Comparison of ENCODE assay signal across 8 mouse cellular contexts in the genomic region with DNA sequence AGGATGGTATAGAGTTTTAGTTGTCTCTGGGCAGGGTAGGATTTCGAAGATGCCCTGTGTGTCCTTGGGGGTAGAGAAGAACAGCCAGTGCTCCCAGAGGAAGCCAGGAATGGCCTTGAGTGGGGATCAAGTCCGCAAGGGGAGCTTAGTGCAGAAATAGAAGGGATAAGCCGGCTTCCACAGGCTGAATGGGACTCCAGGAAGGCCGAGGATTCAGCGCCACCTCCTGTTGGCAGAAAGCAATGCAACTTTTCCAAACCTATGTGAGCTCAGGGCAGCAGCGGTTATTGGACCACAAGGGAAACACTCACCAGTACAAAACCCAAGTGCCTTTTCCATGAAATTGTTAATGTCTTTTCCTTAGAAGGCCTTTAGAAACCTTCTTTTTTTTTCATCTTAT. TPM values are rescaled to one million over a fixed set of nuclear protein-coding genes. Genes with fewer than 3 reads are reported as not detected.
DNase-seq lines count a peak whose midpoint lies in the region; ATAC-seq lines count a peak whose summit lies in the region.

No protein-coding gene starts in this region.

- H3K36me3 ChIP-seq in liver, embryonic 12.5 days, result no peaks in the 10 kb centered on the region
- no peaks in the 10 kb centered on the region for H3K36me3 ChIP-seq in intestine, embryonic 16.5 days (ENCODE audit: control insufficient read depth, insufficient read depth, low read length)
- H3K36me3 ChIP-seq in midbrain, embryonic 15.5 days (replicated peaks), result no peaks in the 10 kb centered on the region

- ATAC-seq in liver, embryonic 12.5 days, result no peak
- no peak; the same call in 1 of the 2 replicates for ATAC-seq in intestine, embryonic 16.5 days
- peak; percentile 57 for ATAC-seq in midbrain, embryonic 15.5 days (replicated peaks)

- WGBS in liver, embryonic 12.5 days (ENCODE audit: insufficient replicate concordance), result 9% methylated on average over 6 of the region's 6 CpGs
- 8% methylated on average over 6 of the region's 6 CpGs for WGBS in intestine, embryonic 16.5 days
- 7% methylated on average over 6 of the region's 6 CpGs for WGBS in midbrain, embryonic 15.5 days

- H3K9ac ChIP-seq in liver, embryonic 12.5 days, result no peak overlapping the region
- 0 out of 2 replicates have a peak overlapping the region, but pooled peaks have one; percentile 43 for H3K9ac ChIP-seq in intestine, embryonic 16.5 days (ENCODE audit: low read depth, low read length)
- H3K9ac ChIP-seq in midbrain, embryonic 15.5 days, result no peak overlapping the region

- H3K4me1 ChIP-seq in liver, embryonic 12.5 days, result peaks cover 9% of the 10 kb centered on the region; the same call in 1 of the 2 replicates
- peaks cover 6% of the 10 kb centered on the region; the same call in 1 of the 2 replicates for H3K4me1 ChIP-seq in intestine, embryonic 16.5 days (ENCODE audit: control insufficient read depth, insufficient read depth, low read length)
- peaks cover 6% of the 10 kb centered on the region; the same call in 1 of the 2 replicates for H3K4me1 ChIP-seq in midbrain, embryonic 15.5 days

- H3K9me3 ChIP-seq in liver, embryonic 12.5 days (replicated peaks), result no peaks in the 10 kb centered on the region
- H3K9me3 ChIP-seq in intestine, embryonic 16.5 days (ENCODE audit: control insufficient read depth, low read length), result no peaks in the 10 kb centered on the region
- no peaks in the 10 kb centered on the region for H3K9me3 ChIP-seq in midbrain, embryonic 15.5 days

- no peak overlapping the region for H3K4me3 ChIP-seq in liver, embryonic 12.5 days
- no peak overlapping the region for H3K4me3 ChIP-seq in intestine, embryonic 16.5 days (ENCODE audit: low read length)
- no peak overlapping the region for H3K4me3 ChIP-seq in midbrain, embryonic 15.5 days

- H3K27me3 ChIP-seq in liver, embryonic 12.5 days (replicated peaks), result peaks cover 19% of the 10 kb centered on the region
- H3K27me3 ChIP-seq in intestine, embryonic 16.5 days (replicated peaks; ENCODE audit: control insufficient read depth, insufficient read depth, low read length), result no peaks in the 10 kb centered on the region
- H3K27me3 ChIP-seq in midbrain, embryonic 15.5 days (replicated peaks), result no peaks in the 10 kb centered on the region

- peak; percentile 57 for DNase-seq in liver
- peak; percentile 87 to 89 for DNase-seq in cerebellum, postnatal 25 days
- peak; percentile 76 for DNase-seq in gastrocnemius, adult 18-20 months (ENCODE audit: low spot score)
- DNase-seq in left cerebral cortex, adult 8-10 months (ENCODE audit: low spot score in 2 of 2), result peak; percentile 58 to 80
- DNase-seq in testis, postnatal 10 days (ENCODE audit: low spot score), result peak; percentile 92

- H3K27ac ChIP-seq in liver, embryonic 12.5 days, result no peak overlapping the region
- H3K27ac ChIP-seq in intestine, embryonic 16.5 days (ENCODE audit: low read length), result no peak overlapping the region; the same call in 1 of the 2 replicates
- no peak overlapping the region for H3K27ac ChIP-seq in midbrain, embryonic 15.5 days

- no peak overlapping the region for H3K4me2 ChIP-seq in liver, embryonic 12.5 days
- H3K4me2 ChIP-seq in intestine, embryonic 16.5 days (ENCODE audit: low read depth, low read length), result no peak overlapping the region
- no peak overlapping the region for H3K4me2 ChIP-seq in midbrain, embryonic 15.5 days

RNA-seq across cellular contexts. Expression of a gene that starts 3.4 kb away (rescaled TPM):
- polyA plus RNA-seq in liver, embryonic 12.5 days (2016; fragmentation: Nextera tagmentation; extraction: Ambion mirVana), result 0.39 and 0.51 TPM in 2 replicates
- under 1 TPM; 0.18 to 0.19 TPM for total RNA-seq in gastrocnemius, adult 18-20 months (2021)
- 23.9 and 28.3 TPM in 2 replicates for polyA plus RNA-seq in intestine, embryonic 16.5 days (2015; fragmentation: Nextera tagmentation; extraction: Ambion mirVana)
- 10 to 100 TPM in 3 of 4 experiments, 1 to 10 TPM in 1; 9.1 to 11.3 (median 10.4) TPM for total RNA-seq in left cerebral cortex, adult 8-10 months (2022)
- 5.4 and 5.7 TPM in 2 replicates for polyA plus RNA-seq in midbrain, embryonic 15.5 days (2015; fragmentation: Nextera tagmentation; extraction: Ambion mirVana)
